Mouse (Mus musculus) heart, adult 2 months (tissue): ENCODE measurements around the gene Ttc27.

Experiments used
- CTCF ChIP-seq: fragments of 200-600 bp; IDR thresholded peaks from 2 replicates; pipeline ENCODE4 v1.8.1; 2022; ENCODE audit warnings: antibody characterized with exemption, mild to moderate bottlenecking, moderate library complexity
- EP300 ChIP-seq: fragments of 200-500 bp; IDR thresholded peaks from 2 replicates; pipeline ENCODE4 v1.6.1; 2011; ENCODE audit warnings: low read depth, low read length, control low read depth; ENCODE audit not compliant: insufficient read depth
- POLR2A ChIP-seq: fragments of 200-500 bp; IDR thresholded peaks from 2 replicates; pipeline ENCODE4 v1.6.1; 2011; ENCODE audit warnings: mild to moderate bottlenecking, low read depth, low read length, control low read depth; ENCODE audit not compliant: insufficient read depth

GRCm38 (mm10) chr17:74903411-74904331, 186.1 kb downstream of the Ttc27 start:
- no peak for TF ChIP-seq EP300
- no peak for TF ChIP-seq CTCF
- no peak for TF ChIP-seq POLR2A
